In genomic region chr11:85621994-85622393, GRCm38 (mm10) we compare ENCODE assay signal across 16 mouse cellular contexts.
A peak's percentile ranks its signal among the peaks of the same experiment; 100 is the strongest.
DNase-seq lines count a peak whose midpoint lies in the region; ATAC-seq and TF ChIP-seq lines count a peak whose summit lies in the region.
"Had no signal": no experiment of that assay in that cellular context is flagged by ENCODE, and none has a peak within 500 bp of the region (broad histone marks: within the 10 kb centered on the region; RNA-seq: fewer than 3 reads in every experiment).

No protein-coding gene starts in this region.

- DNase-seq in cerebellum, postnatal 4 days (ENCODE audit: low spot score in 2 of 2) = no peak
- peak; percentile 36 for DNase-seq in hindbrain, postnatal 0 days (ENCODE audit: low spot score)
- DNase-seq in hindbrain, embryonic 10.5 days (ENCODE audit: low spot score) = no peak
- peak; percentile 53 for DNase-seq in cerebellum, adult 11 months
- peak; percentile 52 to 78 for DNase-seq in cerebellum, postnatal 14 days
- DNase-seq in frontal cortex, postnatal 36 days (ENCODE audit: low spot score in 2 of 2) = no peak
- no peak for DNase-seq in gastrocnemius, adult 18-20 months (ENCODE audit: low spot score)
- DNase-seq: gastrocnemius, adult 2 months; liver, embryonic 13.5 days; right cerebral cortex, postnatal 14 days had no signal

- no peak overlapping the region for H3K4me3 ChIP-seq in hindbrain, postnatal 0 days (ENCODE audit: low read length)
- H3K4me3 ChIP-seq in hindbrain, embryonic 10.5 days = no peak overlapping the region
- H3K4me3 ChIP-seq: embryonic facial prominence, embryonic 12.5 days; gastrocnemius, adult 2 months; hindbrain, embryonic 13.5 days; left cerebral cortex, adult 2 months; liver, embryonic 13.5 days; midbrain, embryonic 10.5 days had no signal

- no peaks in the 10 kb centered on the region; the same call in none of the 2 replicates for H3K4me1 ChIP-seq in hindbrain, postnatal 0 days (ENCODE audit: insufficient read depth, low read length)
- peaks cover 30% of the 10 kb centered on the region for H3K4me1 ChIP-seq in hindbrain, embryonic 10.5 days (replicated peaks)
- H3K4me1 ChIP-seq: liver, embryonic 13.5 days had no signal

- no peaks in the 10 kb centered on the region for H3K9me3 ChIP-seq in hindbrain, postnatal 0 days (ENCODE audit: low read length)
- no peaks in the 10 kb centered on the region for H3K9me3 ChIP-seq in hindbrain, embryonic 10.5 days
- H3K9me3 ChIP-seq: embryonic facial prominence, embryonic 12.5 days; hindbrain, embryonic 13.5 days; liver, embryonic 13.5 days; midbrain, embryonic 10.5 days had no signal

- H3K36me3 ChIP-seq in hindbrain, postnatal 0 days (ENCODE audit: insufficient read depth, low read length) = no peaks in the 10 kb centered on the region
- H3K36me3 ChIP-seq in hindbrain, embryonic 10.5 days = no peaks in the 10 kb centered on the region
- H3K36me3 ChIP-seq: embryonic facial prominence, embryonic 12.5 days; hindbrain, embryonic 13.5 days; liver, embryonic 13.5 days; midbrain, embryonic 10.5 days had no signal

- 55% methylated on average over 8 of the region's 8 CpGs for WGBS in hindbrain, postnatal 0 days
- WGBS in hindbrain, embryonic 10.5 days = 85% methylated on average over 8 of the region's 8 CpGs

- H3K9ac ChIP-seq in hindbrain, postnatal 0 days (replicated peaks; ENCODE audit: low read length) = no peak overlapping the region
- H3K9ac ChIP-seq: embryonic facial prominence, embryonic 12.5 days; hindbrain, embryonic 13.5 days; liver, embryonic 13.5 days had no signal

- no peak for TF ChIP-seq CTCF in hindbrain, postnatal 0 days (IDR thresholded peaks at IDR 0.05; ENCODE audit: low read depth)

- no peak overlapping the region for H3K27ac ChIP-seq in hindbrain, postnatal 0 days
- no peak overlapping the region for H3K27ac ChIP-seq in hindbrain, embryonic 10.5 days
- H3K27ac ChIP-seq: embryonic facial prominence, embryonic 12.5 days; gastrocnemius, adult 2 months; hindbrain, embryonic 13.5 days; left cerebral cortex, adult 2 months; liver, embryonic 13.5 days; midbrain, embryonic 10.5 days had no signal

- H3K4me2 ChIP-seq in hindbrain, postnatal 0 days (ENCODE audit: low read depth, low read length) = no peak overlapping the region
- H3K4me2 ChIP-seq: embryonic facial prominence, embryonic 12.5 days; hindbrain, embryonic 13.5 days; liver, embryonic 13.5 days had no signal

- no peaks in the 10 kb centered on the region for H3K27me3 ChIP-seq in hindbrain, postnatal 0 days (ENCODE audit: insufficient read depth, low read length)
- peaks cover 15% of the 10 kb centered on the region for H3K27me3 ChIP-seq in hindbrain, embryonic 10.5 days (ENCODE audit: insufficient read depth, poor library complexity, severe bottlenecking)
- H3K27me3 ChIP-seq: liver, embryonic 13.5 days had no signal

- ATAC-seq in cerebellum, adult (ENCODE audit: insufficient number of reproducible peaks, low FRiP score, low TSS enrichment) = peak; percentile 72; the same call in 1 of the 2 replicates
- ATAC-seq in hindbrain, postnatal 0 days = no peak
- ATAC-seq: intestine, embryonic 16.5 days had no signal

Comparison
In these comparisons a context has a peak if more than half of its experiments do, and no peak if none do; other contexts are left out.
1. DNase-seq: peak in hindbrain, postnatal 0 days (single experiment), cerebellum, adult 11 months (single experiment) and cerebellum, postnatal 14 days (2 of 2); none in cerebellum, postnatal 4 days (0 of 2), hindbrain, embryonic 10.5 days (single experiment), frontal cortex, postnatal 36 days (0 of 2) and gastrocnemius, adult 18-20 months (single experiment).